Mouse (Mus musculus) forebrain, embryonic 11.5 days (tissue): ENCODE measurements around the gene Olfr463. TPM values are rescaled to one million over a fixed set of nuclear protein-coding genes. Genes with fewer than 3 reads are reported as not detected.
"Not testable (repeated sequence)": the region's sequence is repeated elsewhere in the genome, so short reads cannot be mapped to it uniquely, and the experiment has no call there.

Experiments used
- ATAC-seq: fragments of 200-750 bp; cut with Nextera tagmentation; replicated peaks from 2 replicates; pipeline ENCODE4 v1.8.0; 2017; ENCODE audit warnings: moderate TSS enrichment; ENCODE audit not compliant: low FRiP score
- DNase-seq: peaks from one replicate; pipeline ENCODE4 v3.0.0-alpha.2; 2017; ENCODE audit warnings: low spot score
- H3K27ac ChIP-seq: fragments of 300-500 bp; sonication (generic); 2 replicates; pipeline ENCODE4 v1.5.1; 2014; ENCODE audit warnings: low read depth, low read length
- H3K27me3 ChIP-seq: fragments of 300-500 bp; sonication (generic); 2 replicates; pipeline ENCODE4 v1.6.1; 2014; ENCODE audit warnings: mild to moderate bottlenecking, low read length, mixed read lengths; ENCODE audit not compliant: control insufficient read depth, insufficient read depth
- H3K36me3 ChIP-seq: fragments of 300-500 bp; sonication (generic); 2 replicates; pipeline ENCODE4 v1.6.1; 2014; ENCODE audit warnings: mild to moderate bottlenecking, low read length, moderate library complexity, mixed read lengths; ENCODE audit not compliant: control insufficient read depth, insufficient read depth
- H3K4me1 ChIP-seq: fragments of 300-500 bp; sonication (generic); replicated peaks from 2 replicates; pipeline ENCODE4 v1.6.1; 2014; ENCODE audit warnings: low read length, mixed read lengths; ENCODE audit not compliant: control insufficient read depth, insufficient read depth
- H3K4me2 ChIP-seq: fragments of 300-500 bp; sonication (generic); 2 replicates; pipeline ENCODE4 v1.6.1; 2014; ENCODE audit warnings: low read depth, mild to moderate bottlenecking, low read length, moderate library complexity, mixed read lengths; ENCODE audit not compliant: severe bottlenecking
- H3K4me3 ChIP-seq: fragments of 300-500 bp; sonication (generic); 2 replicates; pipeline ENCODE4 v1.5.1; 2014; ENCODE audit warnings: low read depth, low read length
- H3K9ac ChIP-seq: fragments of 300-500 bp; sonication (generic); 2 replicates; pipeline ENCODE4 v1.6.1; 2014; ENCODE audit warnings: low read length
- H3K9me3 ChIP-seq: fragments of 300-500 bp; sonication (generic); 2 replicates; pipeline ENCODE4 v1.6.1; 2016; ENCODE audit warnings: low read length, mixed read lengths; ENCODE audit not compliant: control insufficient read depth
- WGBS: fragments of 180-500 bp; shearing (Covaris S2); extraction: QIAGEN DNeasy Blood & Tissue Kit; methylation state at CpG from one replicate; pipeline ENCODE4 v1.1.7; 2014; 5-methylcytosine and 5-hydroxymethylcytosine counted together
- polyA plus RNA-seq: library from polyadenylated mRNA; unstranded; fragments of >200 nt; fragmentation: Nextera tagmentation; extraction: Ambion mirVana; gene quantifications from 2 replicates; pipeline ENCODE4 v1.2.1, GENCODE M21; 2014

The Olfr463 gene
- polyA plus RNA-seq, 1 experiment from 2014 or later, result not detected

GRCm38 (mm10) chr11:87884856-87885255 is 12.3 kb downstream of the Olfr463 start:
- H3K9me3 ChIP-seq, result no peaks in the 10 kb centered on the region
- H3K4me2 ChIP-seq, result no peak overlapping the region
- no peaks in the 10 kb centered on the region for H3K4me1 ChIP-seq
- DNase-seq (no peak), ATAC-seq (no peak)
- no peaks in the 10 kb centered on the region for H3K36me3 ChIP-seq
- H3K4me3 ChIP-seq, result no peak overlapping the region
- H3K9ac ChIP-seq, result no peak overlapping the region
- H3K27ac ChIP-seq, result no peak overlapping the region
- H3K27me3 ChIP-seq, result no peaks in the 10 kb centered on the region
- 81% methylated on average over 5 of the region's 5 CpGs for WGBS

GRCm38 (mm10) chr11:87883493-87883892 is 13.7 kb downstream of the Olfr463 start:
- 44% methylated on average over 5 of the region's 5 CpGs for WGBS
- DNase-seq (peak; percentile 39), ATAC-seq (no peak)
- Histone ChIP-seq H3K4me1 (no peaks in the 10 kb centered on the region), H3K27ac (no peak overlapping the region), H3K4me2 (no peak overlapping the region), H3K36me3 (no peaks in the 10 kb centered on the region), H3K9ac (no peak overlapping the region), H3K27me3 (no peaks in the 10 kb centered on the region), H3K4me3 (no peak overlapping the region), H3K9me3 (no peaks in the 10 kb centered on the region)

GRCm38 (mm10) chr11:87881714-87882113 is 15.5 kb downstream of the Olfr463 start:
- Histone ChIP-seq H3K9ac (no peak overlapping the region), H3K4me2 (no peak overlapping the region), H3K4me1 (no peaks in the 10 kb centered on the region), H3K4me3 (no peak overlapping the region), H3K27me3 (no peaks in the 10 kb centered on the region), H3K36me3 (no peaks in the 10 kb centered on the region), H3K9me3 (no peaks in the 10 kb centered on the region), H3K27ac (no peak overlapping the region)
- WGBS, result 86% methylated on average over 4 of the region's 4 CpGs
- DNase-seq (no peak), ATAC-seq (no peak)

GRCm38 (mm10) chr11:87879826-87880225 is 17.4 kb downstream of the Olfr463 start:
- Histone ChIP-seq H3K27me3 (no peaks in the 10 kb centered on the region), H3K9ac (no peak overlapping the region), H3K4me1 (no peaks in the 10 kb centered on the region), H3K4me3 (no peak overlapping the region), H3K27ac (no peak overlapping the region), H3K4me2 (no peak overlapping the region), H3K36me3 (no peaks in the 10 kb centered on the region), H3K9me3 (no peaks in the 10 kb centered on the region)
- ATAC-seq (no peak), DNase-seq (no peak)
- WGBS, result 72% methylated on average over 9 of the region's 9 CpGs

- Histone ChIP-seq H3K4me2 (no peak within 1 kb of the TSS), H3K27me3 (no peaks in the 10 kb centered on the region), H3K9me3 (no peaks in the 10 kb centered on the region), H3K4me1 (no peaks in the 10 kb centered on the region), H3K4me3 (no peak within 1 kb of the TSS), H3K27ac (no peak within 1 kb of the TSS), H3K9ac (no peak within 1 kb of the TSS), H3K36me3 (no peaks in the 10 kb centered on the region)
- no peak for DNase-seq
- WGBS, result 87% methylated on average over 6 of the region's 6 CpGs
- no peak for ATAC-seq
Observed at GRCm38 (mm10) chr11:87875436-87875835, 21.8 kb downstream of the Olfr463 start, which contains the start of gene Epx. Gene Epx (minus strand): TSS chr11:87875536.

GRCm38 (mm10) chr11:87871766-87872165 is 25.4 kb downstream of the Olfr463 start:
- no peaks in the 10 kb centered on the region for H3K9me3 ChIP-seq
- no peak overlapping the region for H3K27ac ChIP-seq
- no peaks in the 10 kb centered on the region for H3K36me3 ChIP-seq
- DNase-seq (peak; percentile 4), ATAC-seq (no peak)
- 75% methylated on average over 8 of the region's 8 CpGs for WGBS
- H3K4me3 ChIP-seq, result no peak overlapping the region
- H3K27me3 ChIP-seq, result no peaks in the 10 kb centered on the region
- H3K9ac ChIP-seq, result no peak overlapping the region
- no peaks in the 10 kb centered on the region for H3K4me1 ChIP-seq
- H3K4me2 ChIP-seq, result no peak overlapping the region

GRCm38 (mm10) chr11:87870096-87870495 is 27.1 kb downstream of the Olfr463 start:
- Histone ChIP-seq H3K9ac (no peak overlapping the region), H3K36me3 (no peaks in the 10 kb centered on the region), H3K4me1 (no peaks in the 10 kb centered on the region), H3K9me3 (no peaks in the 10 kb centered on the region), H3K27me3 (no peaks in the 10 kb centered on the region), H3K27ac (no peak overlapping the region), H3K4me3 (no peak overlapping the region), H3K4me2 (no peak overlapping the region)
- DNase-seq, result peak; percentile 20
- ATAC-seq, result no peak
- WGBS, result 80% methylated on average over 2 of the region's 2 CpGs

- not testable (repeated sequence) for H3K4me2 ChIP-seq, H3K9me3 ChIP-seq, H3K27ac ChIP-seq, H3K4me1 ChIP-seq, H3K4me3 ChIP-seq, H3K27me3 ChIP-seq, H3K9ac ChIP-seq, ATAC-seq, H3K36me3 ChIP-seq
- 92% methylated on average over 1 of the region's 2 CpGs for WGBS
- DNase-seq, result peak; percentile 26
Observed at GRCm38 (mm10) chr11:87866891-87867290, 30.3 kb downstream of the Olfr463 start.

GRCm38 (mm10) chr11:87862805-87863204 is 34.4 kb downstream of the Olfr463 start:
- Histone ChIP-seq H3K27me3 (no peaks in the 10 kb centered on the region), H3K4me3 (no peak overlapping the region), H3K9me3 (no peaks in the 10 kb centered on the region), H3K36me3 (no peaks in the 10 kb centered on the region; the same call in 1 of the 2 replicates), H3K4me2 (no peak overlapping the region), H3K27ac (no peak overlapping the region), H3K9ac (no peak overlapping the region), H3K4me1 (no peaks in the 10 kb centered on the region)
- DNase-seq, result peak; percentile 34
- no peak for ATAC-seq
- WGBS, result 95% methylated on average over 13 of the region's 13 CpGs
